Mouse (Mus musculus) c-Kit-positive CD71-negative TER-119-negative erythroid progenitor cells, embryonic 14.5 days (primary cell): ENCODE results near the gene 1700017D01Rik.

Experiments used
- DNase-seq: peaks from one replicate; pipeline ENCODE4 v3.0.0-alpha.2; 2013; ENCODE audit warnings: low read depth

The 1700017D01Rik gene

GRCm38 (mm10) chr19:11048009-11048408 lies 82.7 kb downstream of the 1700017D01Rik start:
- DNase-seq, result no peak
